Mouse (Mus musculus): ENCODE data around the gene Zfp747. TPM values are rescaled to one million over a fixed set of nuclear protein-coding genes. Genes with fewer than 3 reads are reported as not detected.

The Zfp747 gene
- polyA plus RNA-seq, 1 experiment from 2014 or later = 1.5 TPM

DNA sequence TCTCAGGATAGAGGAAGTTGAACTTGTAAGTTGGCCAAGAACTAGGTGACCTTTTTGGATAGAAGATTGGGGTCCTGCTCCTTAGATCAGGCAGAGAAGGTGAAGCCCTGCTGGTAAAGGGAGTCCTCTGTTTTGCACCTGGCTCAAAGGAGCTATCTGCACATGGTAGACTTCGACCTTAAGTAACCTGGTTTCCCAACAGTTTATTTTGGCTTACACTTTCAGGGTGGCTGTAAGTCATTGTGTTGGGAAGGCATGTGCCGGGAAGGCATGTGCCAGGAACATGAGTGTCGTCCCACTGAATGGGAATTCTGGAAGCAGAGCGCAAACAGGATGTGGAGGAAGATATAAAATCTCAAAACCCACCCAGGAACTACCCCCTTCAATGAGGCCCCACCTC lies 40.2 kb downstream of the Zfp747 start:
- ATAC-seq (no peak), DNase-seq (no peak)
- TF ChIP-seq EP300 (IDR thresholded peaks at IDR 0.05; ENCODE audit: low read depth) (no peak), CTCF (IDR thresholded peaks at IDR 0.05; ENCODE audit: low read depth) (no peak)
- H3K4me2 ChIP-seq (ENCODE audit: low read depth, low read length) = no peak overlapping the region
- no peaks in the 10 kb centered on the region for H3K27me3 ChIP-seq (ENCODE audit: insufficient read depth, low read length)
- WGBS (ENCODE audit: insufficient replicate concordance) = 62% methylated on average over 4 of the region's 4 CpGs
- H3K9ac ChIP-seq (replicated peaks) = no peak overlapping the region
- no peak overlapping the region for H3K4me3 ChIP-seq (ENCODE audit: low read depth, low read length)
- no peaks in the 10 kb centered on the region for H3K36me3 ChIP-seq (replicated peaks; ENCODE audit: insufficient read depth, low read length)
- H3K27ac ChIP-seq (ENCODE audit: low read depth) = no peak overlapping the region
- no peaks in the 10 kb centered on the region for H3K4me1 ChIP-seq (ENCODE audit: insufficient read depth)
- H3K9me3 ChIP-seq (ENCODE audit: low read length) = no peaks in the 10 kb centered on the region

- WGBS (ENCODE audit: insufficient replicate concordance) = 83% methylated on average over 6 of the region's 6 CpGs
- TF ChIP-seq EP300 (IDR thresholded peaks at IDR 0.05; ENCODE audit: low read depth) (no peak), CTCF (IDR thresholded peaks at IDR 0.05; ENCODE audit: low read depth) (no peak)
- no peak overlapping the region for H3K4me3 ChIP-seq (ENCODE audit: low read depth, low read length)
- peaks cover 4% of the 10 kb centered on the region; the same call in 1 of the 2 replicates for H3K36me3 ChIP-seq (replicated peaks; ENCODE audit: insufficient read depth, low read length)
- DNase-seq = no peak
- ATAC-seq = no peak
- no peaks in the 10 kb centered on the region for H3K27me3 ChIP-seq (ENCODE audit: insufficient read depth, low read length)
- H3K4me1 ChIP-seq (ENCODE audit: insufficient read depth) = no peaks in the 10 kb centered on the region
- no peak overlapping the region for H3K9ac ChIP-seq (replicated peaks)
- H3K9me3 ChIP-seq (ENCODE audit: low read length) = no peaks in the 10 kb centered on the region
- H3K4me2 ChIP-seq (ENCODE audit: low read depth, low read length) = no peak overlapping the region
- no peak overlapping the region for H3K27ac ChIP-seq (ENCODE audit: low read depth)
Measured at GRCm38 (mm10) chr7:127333240-127333639, 42.6 kb downstream of the Zfp747 start.

- Histone ChIP-seq H3K4me1 (ENCODE audit: insufficient read depth) (no peaks in the 10 kb centered on the region), H3K4me2 (ENCODE audit: low read depth, low read length) (no peak overlapping the region), H3K4me3 (ENCODE audit: low read depth, low read length) (no peak overlapping the region), H3K27ac (ENCODE audit: low read depth) (no peak overlapping the region), H3K9ac (replicated peaks) (no peak overlapping the region), H3K9me3 (ENCODE audit: low read length) (no peaks in the 10 kb centered on the region), H3K27me3 (ENCODE audit: insufficient read depth, low read length) (no peaks in the 10 kb centered on the region), H3K36me3 (replicated peaks; ENCODE audit: insufficient read depth, low read length) (peaks cover 4% of the 10 kb centered on the region; the same call in 1 of the 2 replicates)
- no peak for DNase-seq
- no peak for ATAC-seq
- TF ChIP-seq CTCF (IDR thresholded peaks at IDR 0.05; ENCODE audit: low read depth) = no peak
- TF ChIP-seq EP300 (IDR thresholded peaks at IDR 0.05; ENCODE audit: low read depth) = no peak
- 60% methylated on average over 2 of the region's 2 CpGs for WGBS (ENCODE audit: insufficient replicate concordance)
Measured at GRCm38 (mm10) chr7:127326685-127327084, 49.2 kb downstream of the Zfp747 start.

- Histone ChIP-seq H3K27me3 (ENCODE audit: insufficient read depth, low read length) (no peaks in the 10 kb centered on the region), H3K27ac (ENCODE audit: low read depth) (no peak overlapping the region), H3K9me3 (ENCODE audit: low read length) (no peaks in the 10 kb centered on the region), H3K4me2 (ENCODE audit: low read depth, low read length) (no peak overlapping the region), H3K36me3 (replicated peaks; ENCODE audit: insufficient read depth, low read length) (peaks cover 4% of the 10 kb centered on the region; the same call in 1 of the 2 replicates), H3K4me3 (ENCODE audit: low read depth, low read length) (no peak overlapping the region), H3K9ac (replicated peaks) (no peak overlapping the region), H3K4me1 (ENCODE audit: insufficient read depth) (no peaks in the 10 kb centered on the region)
- ATAC-seq (no peak), DNase-seq (no peak)
- WGBS (ENCODE audit: insufficient replicate concordance) = 82% methylated on average over 8 of the region's 8 CpGs
- TF ChIP-seq EP300 (IDR thresholded peaks at IDR 0.05; ENCODE audit: low read depth) = no peak
- no peak for TF ChIP-seq CTCF (IDR thresholded peaks at IDR 0.05; ENCODE audit: low read depth)
Measured at GRCm38 (mm10) chr7:127325550-127325949, 50.3 kb downstream of the Zfp747 start.

DNA sequence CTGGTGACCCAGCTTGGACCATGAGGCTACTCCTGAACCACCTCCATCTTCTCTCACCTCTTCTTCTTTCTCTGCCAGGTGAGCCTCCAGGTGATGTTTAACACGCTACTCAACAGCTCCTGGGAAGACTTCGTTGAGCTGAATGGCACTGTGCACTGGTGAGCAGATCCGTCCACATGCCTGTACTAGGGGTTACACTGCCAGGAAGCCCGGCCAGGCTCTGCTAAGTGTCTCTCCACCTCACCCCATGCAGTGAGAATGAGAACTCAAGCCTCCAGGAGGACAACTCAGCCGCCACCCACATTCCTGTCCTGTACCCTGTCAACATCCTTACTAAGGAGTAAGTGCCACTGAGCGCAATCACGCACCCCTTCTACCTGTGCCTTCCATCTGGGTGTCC lies 50.9 kb downstream of the Zfp747 start:
- Histone ChIP-seq H3K27me3 (ENCODE audit: insufficient read depth, low read length) (no peaks in the 10 kb centered on the region), H3K9me3 (ENCODE audit: low read length) (no peaks in the 10 kb centered on the region), H3K27ac (ENCODE audit: low read depth) (no peak overlapping the region), H3K4me3 (ENCODE audit: low read depth, low read length) (no peak overlapping the region), H3K9ac (replicated peaks) (no peak overlapping the region), H3K4me1 (ENCODE audit: insufficient read depth) (no peaks in the 10 kb centered on the region), H3K36me3 (replicated peaks; ENCODE audit: insufficient read depth, low read length) (peaks cover 4% of the 10 kb centered on the region; the same call in 1 of the 2 replicates), H3K4me2 (ENCODE audit: low read depth, low read length) (no peak overlapping the region)
- no peak for ATAC-seq
- TF ChIP-seq CTCF (IDR thresholded peaks at IDR 0.05; ENCODE audit: low read depth) (no peak), EP300 (IDR thresholded peaks at IDR 0.05; ENCODE audit: low read depth) (no peak)
- 75% methylated on average over 7 of the region's 7 CpGs for WGBS (ENCODE audit: insufficient replicate concordance)
- no peak for DNase-seq

Other genes starting within 250 kb of the Zfp747 start
- gene Spn, start 238.2 kb downstream of the Zfp747 start, polyA plus RNA-seq (2015; fragmentation: Nextera tagmentation; extraction: Ambion mirVana) = 4.9 and 5.6 TPM in 2 replicates
- 11.5 and 14.0 TPM in 2 replicates for gene Cd2bp2, start 180.0 kb downstream of the Zfp747 start, polyA plus RNA-seq (2015; fragmentation: Nextera tagmentation; extraction: Ambion mirVana)
- gene Tbc1d10b, start 167.6 kb downstream of the Zfp747 start, polyA plus RNA-seq (2015; fragmentation: Nextera tagmentation; extraction: Ambion mirVana) = 8.3 and 8.6 TPM in 2 replicates
- 19.7 and 94.3 TPM in 2 replicates for gene Mylpf, start 167.2 kb downstream of the Zfp747 start, polyA plus RNA-seq (2015; fragmentation: Nextera tagmentation; extraction: Ambion mirVana)
- gene Zfp553, start 143.0 kb downstream of the Zfp747 start, polyA plus RNA-seq (2015; fragmentation: Nextera tagmentation; extraction: Ambion mirVana) = 4.0 and 5.3 TPM in 2 replicates
- 16.7 and 17.3 TPM in 2 replicates for gene Sept1, start 142.9 kb downstream of the Zfp747 start, polyA plus RNA-seq (2015; fragmentation: Nextera tagmentation; extraction: Ambion mirVana)
- 15.5 and 17.8 TPM in 2 replicates for gene Zfp771, start 131.8 kb downstream of the Zfp747 start, polyA plus RNA-seq (2015; fragmentation: Nextera tagmentation; extraction: Ambion mirVana)
- 96.8 and 107 TPM in 2 replicates for gene Dctpp1, start 115.3 kb downstream of the Zfp747 start, polyA plus RNA-seq (2015; fragmentation: Nextera tagmentation; extraction: Ambion mirVana)
- 712 and 714 TPM in 2 replicates for gene Sephs2, start 102.0 kb downstream of the Zfp747 start, polyA plus RNA-seq (2015; fragmentation: Nextera tagmentation; extraction: Ambion mirVana)
- gene Itgal, start 79.8 kb downstream of the Zfp747 start, polyA plus RNA-seq (2015; fragmentation: Nextera tagmentation; extraction: Ambion mirVana) = 5.9 and 6.8 TPM in 2 replicates
- gene Zfp768, start 30.5 kb downstream of the Zfp747 start, polyA plus RNA-seq (2015; fragmentation: Nextera tagmentation; extraction: Ambion mirVana) = 4.8 and 6.4 TPM in 2 replicates
- 0.89 and 1.2 TPM in 2 replicates for gene 9130019O22Rik, start 11.1 kb upstream of the Zfp747 start, polyA plus RNA-seq (2015; fragmentation: Nextera tagmentation; extraction: Ambion mirVana)
- 1.9 and 2.6 TPM in 2 replicates for gene E430018J23Rik, start 17.6 kb upstream of the Zfp747 start, polyA plus RNA-seq (2015; fragmentation: Nextera tagmentation; extraction: Ambion mirVana)
- 0.98 and 1.1 TPM in 2 replicates for gene Zfp764, start 30.8 kb upstream of the Zfp747 start, polyA plus RNA-seq (2015; fragmentation: Nextera tagmentation; extraction: Ambion mirVana)
- gene Zfp688, start 46.0 kb upstream of the Zfp747 start, polyA plus RNA-seq (2015; fragmentation: Nextera tagmentation; extraction: Ambion mirVana) = 8.7 and 10.1 TPM in 2 replicates
- gene Zfp689, start 73.1 kb upstream of the Zfp747 start, polyA plus RNA-seq (2015; fragmentation: Nextera tagmentation; extraction: Ambion mirVana) = 1.4 and 1.5 TPM in 2 replicates
- gene Prr14, start 83.6 kb upstream of the Zfp747 start, polyA plus RNA-seq (2015; fragmentation: Nextera tagmentation; extraction: Ambion mirVana) = 16.0 and 17.6 TPM in 2 replicates
- gene Fbrs, start 103.1 kb upstream of the Zfp747 start, polyA plus RNA-seq (2015; fragmentation: Nextera tagmentation; extraction: Ambion mirVana) = 4.7 TPM in 2 replicates
- gene Srcap, start 135.9 kb upstream of the Zfp747 start, polyA plus RNA-seq (2015; fragmentation: Nextera tagmentation; extraction: Ambion mirVana) = 6.7 and 7.7 TPM in 2 replicates
- gene Gm42715, start 143.5 kb upstream of the Zfp747 start, polyA plus RNA-seq (2015; fragmentation: Nextera tagmentation; extraction: Ambion mirVana) = 3.6 and 4.1 TPM in 2 replicates
- gene Tmem265, start 185.3 kb upstream of the Zfp747 start, polyA plus RNA-seq (2015; fragmentation: Nextera tagmentation; extraction: Ambion mirVana) = 3.3 and 3.5 TPM in 2 replicates
- 14.5 and 17.0 TPM in 2 replicates for gene Phkg2, start 197.3 kb upstream of the Zfp747 start, polyA plus RNA-seq (2015; fragmentation: Nextera tagmentation; extraction: Ambion mirVana)
- gene Ccdc189, start 212.5 kb upstream of the Zfp747 start, polyA plus RNA-seq (2015; fragmentation: Nextera tagmentation; extraction: Ambion mirVana) = 4.4 and 4.7 TPM in 2 replicates
- gene Rnf40, start 212.7 kb upstream of the Zfp747 start, polyA plus RNA-seq (2015; fragmentation: Nextera tagmentation; extraction: Ambion mirVana) = 10.3 and 12.4 TPM in 2 replicates
- gene Zfp629, start 239.7 kb upstream of the Zfp747 start, polyA plus RNA-seq (2015; fragmentation: Nextera tagmentation; extraction: Ambion mirVana) = 1.8 and 2.0 TPM in 2 replicates

Data from liver, postnatal 0 days (tissue).